Comparison of ENCODE assay signal across 8 mouse cellular contexts in the genomic region with DNA sequence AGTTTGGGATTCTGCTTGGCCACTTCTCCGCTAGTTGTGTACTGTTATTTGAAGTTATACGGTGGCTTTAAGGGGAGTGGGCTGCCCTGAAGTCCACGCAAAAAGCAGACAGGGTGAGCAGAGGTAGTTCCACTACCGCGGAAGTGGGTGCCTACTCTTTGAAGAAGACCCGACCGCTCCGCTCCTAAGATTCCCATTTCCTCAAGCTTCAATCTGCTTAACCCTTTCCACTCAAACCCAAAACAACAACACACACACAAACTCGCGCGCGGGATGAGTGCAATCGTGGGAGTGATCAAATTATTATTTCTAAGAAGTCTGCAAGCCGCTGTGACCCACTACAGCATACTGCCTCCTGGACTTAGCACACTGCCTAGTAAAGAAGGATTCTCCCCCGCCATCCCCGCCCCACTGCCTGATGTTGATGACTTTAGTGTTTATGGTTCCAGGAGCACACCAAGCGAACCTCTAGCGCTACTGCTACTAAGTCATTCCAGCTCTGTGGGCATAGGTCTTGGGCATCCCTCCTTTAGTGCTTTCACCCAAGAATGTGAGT. TPM values are rescaled to one million over a fixed set of nuclear protein-coding genes. Genes with fewer than 3 reads are reported as not detected.
DNase-seq lines count a peak whose midpoint lies in the region; ATAC-seq lines count a peak whose summit lies in the region.

No protein-coding gene starts in this region.

- ATAC-seq in kidney, embryonic 14.5 days (ENCODE audit: low FRiP score, low TSS enrichment): no peak
- ATAC-seq in midbrain, embryonic 16.5 days: 0 out of 2 replicates have a peak, but pooled peaks have one; percentile 1

- 2% methylated on average over 18 of the region's 18 CpGs for WGBS in kidney, embryonic 14.5 days
- under 1% methylated on average over 18 of the region's 18 CpGs for WGBS in midbrain, embryonic 16.5 days

- peak overlapping the region; percentile 48 for H3K4me3 ChIP-seq in kidney, embryonic 14.5 days (ENCODE audit: low read length)
- peak overlapping the region; percentile 61 for H3K4me3 ChIP-seq in midbrain, embryonic 16.5 days (ENCODE audit: low read depth, low read length)

- peaks cover 32% of the 10 kb centered on the region for H3K27me3 ChIP-seq in kidney, embryonic 14.5 days (ENCODE audit: control insufficient read depth, insufficient read depth, low read length)
- H3K27me3 ChIP-seq in midbrain, embryonic 16.5 days (ENCODE audit: control insufficient read depth, insufficient read depth, low read depth, low read length): no peaks in the 10 kb centered on the region

- no peak overlapping the region for H3K9ac ChIP-seq in kidney, embryonic 14.5 days (ENCODE audit: low read depth, low read length)
- peak overlapping the region; percentile 75 for H3K9ac ChIP-seq in midbrain, embryonic 16.5 days (ENCODE audit: low read depth, low read length)

- H3K36me3 ChIP-seq in kidney, embryonic 14.5 days (ENCODE audit: control insufficient read depth, insufficient read depth, low read length): no peaks in the 10 kb centered on the region
- H3K36me3 ChIP-seq in midbrain, embryonic 16.5 days (ENCODE audit: control insufficient read depth, insufficient read depth, low read length): no peaks in the 10 kb centered on the region

- H3K9me3 ChIP-seq in kidney, embryonic 14.5 days (ENCODE audit: control insufficient read depth, low read length): no peaks in the 10 kb centered on the region
- H3K9me3 ChIP-seq in midbrain, embryonic 16.5 days (replicated peaks; ENCODE audit: control insufficient read depth, low read length, poor library complexity, severe bottlenecking): no peaks in the 10 kb centered on the region

- no peak overlapping the region for H3K27ac ChIP-seq in kidney, embryonic 14.5 days (ENCODE audit: low read depth, low read length)
- H3K27ac ChIP-seq in midbrain, embryonic 16.5 days (ENCODE audit: low read length): no peak overlapping the region; the same call in 1 of the 2 replicates

- no peak for DNase-seq in kidney, postnatal 10 days
- DNase-seq in embryo, embryonic 10 days (ENCODE audit: low spot score): peak; percentile 7
- DNase-seq in forelimb bud, embryonic 11.5 days (ENCODE audit: low read depth, low spot score): peak; percentile 4
- DNase-seq in MN1 (ENCODE audit: low spot score): no peak
- DNase-seq in adrenal gland, postnatal 25 days: no peak
- no peak for DNase-seq in left cerebral cortex, adult 11 months (ENCODE audit: low spot score)

- H3K4me1 ChIP-seq in kidney, embryonic 14.5 days (ENCODE audit: control insufficient read depth, insufficient read depth, low read length): no peaks in the 10 kb centered on the region
- peaks cover 5% of the 10 kb centered on the region for H3K4me1 ChIP-seq in midbrain, embryonic 16.5 days (ENCODE audit: control insufficient read depth, insufficient read depth, low read length)

- H3K4me2 ChIP-seq in kidney, embryonic 14.5 days (replicated peaks; ENCODE audit: low read depth, low read length): peak overlapping the region; percentile 94
- H3K4me2 ChIP-seq in midbrain, embryonic 16.5 days (ENCODE audit: low read length): peak overlapping the region; percentile 68

RNA-seq across cellular contexts. Expression of a gene that starts 1.5 kb away (rescaled TPM):
- 0.08 and 0.19 TPM in 2 replicates for polyA plus RNA-seq in kidney, embryonic 14.5 days (2014; fragmentation: Nextera tagmentation; extraction: Ambion mirVana)
- polyA plus RNA-seq in midbrain, embryonic 16.5 days (2015; fragmentation: Nextera tagmentation; extraction: Ambion mirVana): 21.6 and 22.9 TPM in 2 replicates
- total RNA-seq in adrenal gland, postnatal 25 days (2021): 1.2 and 1.7 TPM in 2 replicates

Comparison
In these comparisons a context has a peak if more than half of its experiments do, and no peak if none do; other contexts are left out.
1. DNase-seq: peak in embryo, embryonic 10 days (single experiment) and forelimb bud, embryonic 11.5 days (single experiment); none in kidney, postnatal 10 days (single experiment), MN1 (single experiment), adrenal gland, postnatal 25 days (single experiment) and left cerebral cortex, adult 11 months (single experiment).
2. RNA of a gene that starts 1.5 kb away (polyA plus RNA-seq): 21.6 to 22.9 TPM in midbrain, embryonic 16.5 days; 0.08 to 0.19 TPM in kidney, embryonic 14.5 days; every median in the first group is over 10 times any median in the second.